ENCODE assay signal across 21 mouse cellular contexts in the genomic region with DNA sequence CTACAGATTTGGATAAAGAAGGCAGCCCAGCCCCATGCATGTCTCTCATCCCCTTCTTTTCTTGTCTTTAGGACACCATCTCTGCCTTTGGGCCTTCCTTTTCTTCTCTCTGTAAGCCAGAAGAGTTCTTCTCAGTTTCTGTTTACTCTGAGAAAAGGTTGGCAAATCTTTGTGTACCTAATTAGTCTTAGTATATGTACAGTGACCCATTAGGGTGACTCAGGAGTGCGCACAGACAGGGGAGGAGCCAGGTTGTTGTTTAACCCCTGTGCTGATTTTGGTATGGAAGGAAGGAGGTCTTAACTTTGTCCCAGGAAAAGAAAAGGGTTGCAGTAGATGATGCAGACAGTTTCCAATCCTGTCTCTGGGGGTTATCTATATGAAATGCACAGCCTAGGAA.
DNase-seq lines count a peak whose midpoint lies in the region; ATAC-seq and TF ChIP-seq lines count a peak whose summit lies in the region.
"Had no signal": no experiment of that assay in that cellular context is flagged by ENCODE, and none has a peak within 500 bp of the region (broad histone marks: within the 10 kb centered on the region; RNA-seq: fewer than 3 reads in every experiment).

No protein-coding gene starts in this region.

- no peak for TF ChIP-seq POLR2A in heart, adult 2 months (IDR thresholded peaks at IDR 0.05; ENCODE audit: insufficient read depth, low read depth, low read length)
- no peak for TF ChIP-seq POLR2A in spleen, adult 2 months (IDR thresholded peaks at IDR 0.05; ENCODE audit: low read depth, low read length)

- peaks cover 4% of the 10 kb centered on the region for H3K79me2 ChIP-seq in heart, adult 2 months (replicated peaks; ENCODE audit: control insufficient read depth, insufficient read depth, low read length)

- peak; percentile 11 for ATAC-seq in activated CD4-positive, CD25-positive, alpha-beta regulatory T cell, adult 4 months
- ATAC-seq: forebrain, embryonic 14.5 days had no signal

- TF ChIP-seq CTCF in heart, adult 2 months (IDR thresholded peaks at IDR 0.05): no peak
- TF ChIP-seq CTCF in spleen, adult 2 months (IDR thresholded peaks at IDR 0.05; ENCODE audit: extremely low read depth, insufficient read depth, insufficient read length, insufficient replicate concordance): no peak

- no peaks in the 10 kb centered on the region for H3K27me3 ChIP-seq in heart, adult 2 months (ENCODE audit: control insufficient read depth, insufficient read depth, low read length)
- H3K27me3 ChIP-seq in spleen, adult 2 months (ENCODE audit: control insufficient read depth, insufficient read depth, low read length): no peaks in the 10 kb centered on the region
- H3K27me3 ChIP-seq: embryonic facial prominence, embryonic 15.5 days had no signal

- TF ChIP-seq EP300 in heart, adult 2 months (IDR thresholded peaks at IDR 0.05; ENCODE audit: insufficient read depth, low read depth, low read length): no peak

- peaks cover 58% of the 10 kb centered on the region for H3K36me3 ChIP-seq in heart, adult 2 months (ENCODE audit: control insufficient read depth, insufficient read depth, low read length)
- H3K36me3 ChIP-seq in spleen, adult 2 months (ENCODE audit: control insufficient read depth, insufficient read depth, low read length): peaks cover 15% of the 10 kb centered on the region
- H3K36me3 ChIP-seq: embryonic facial prominence, embryonic 15.5 days; forebrain, embryonic 10.5 days; G1E; hindbrain, embryonic 10.5 days had no signal

- H3K9ac ChIP-seq in heart, adult 2 months (ENCODE audit: low read depth, low read length): no peak overlapping the region
- H3K9ac ChIP-seq: embryonic facial prominence, embryonic 15.5 days; hindbrain, embryonic 14.5 days had no signal

- H3K4me1 ChIP-seq in heart, adult 2 months (ENCODE audit: control insufficient read depth, insufficient read depth, low read length): peaks cover 56% of the 10 kb centered on the region
- H3K4me1 ChIP-seq in spleen, adult 2 months (ENCODE audit: control insufficient read depth, insufficient read depth, insufficient read length): peaks cover 50% of the 10 kb centered on the region

- intact Hi-C loops in heart, adult 2 months (cut with DNase I): no loop called here

- 79% methylated on average over 1 of the region's 1 CpGs for WGBS in heart, adult 2 months
- WGBS in spleen, adult 2 months: 78% methylated on average over 1 of the region's 1 CpGs

- peak overlapping the region; percentile 80 for H3K27ac ChIP-seq in heart, adult 2 months
- H3K27ac ChIP-seq in spleen, adult 2 months (ENCODE audit: insufficient read depth, low read length): peak overlapping the region; percentile 59
- H3K27ac ChIP-seq: embryonic facial prominence, embryonic 15.5 days; forebrain, embryonic 10.5 days; hindbrain, embryonic 10.5 days; hindbrain, embryonic 14.5 days had no signal

- no peak overlapping the region for H3K4me3 ChIP-seq in heart, adult 2 months
- no peak overlapping the region for H3K4me3 ChIP-seq in spleen, adult 2 months (ENCODE audit: extremely low read depth, insufficient read depth, insufficient read length)
- H3K4me3 ChIP-seq: embryonic facial prominence, embryonic 15.5 days; erythroblast, embryonic 14.5 days; forebrain, embryonic 10.5 days; hindbrain, embryonic 10.5 days had no signal

- no peak for DNase-seq in heart, adult 2 months
- DNase-seq in heart, adult 8-10 months (ENCODE audit: low spot score): no peak
- DNase-seq in spleen, adult 2 months (ENCODE audit: low read depth in 1 of 2, low spot score in 2 of 2): no peak
- DNase-seq in spleen, postnatal 36 days (ENCODE audit: low spot score in 2 of 2): no peak
- DNase-seq in lung, postnatal 14 days: no peak
- no peak for DNase-seq in right cerebral cortex, postnatal 10 days (ENCODE audit: low spot score in 2 of 2)
- DNase-seq: adrenal gland, postnatal 10 days; cerebellum, adult 11 months; cerebellum, adult 8-10 months; cerebellum, postnatal 14 days; embryo, embryonic 11 days; gastrocnemius, postnatal 36 days; heart, postnatal 14 days had no signal
